Mouse (Mus musculus): ENCODE measurements at regions not wholly inside any gene's neighbourhood (a gene's known extent, or its start where the extent isn't known, plus 50 kb on each side); places are given as distances from the start of the nearest gene placed in this dataset.

- intact Hi-C loops (cut with DNase I) = no loop called here
- DNase-seq = no peak
These were observed 301.7 kb upstream of the Mef2c start for GRCm38 (mm10) chr13:83201931-83202671.

- intact Hi-C loops (cut with DNase I) = no loop called here
- no peak for DNase-seq
These were observed 297.2 kb upstream of the Mef2c start for GRCm38 (mm10) chr13:83206622-83207021.

- intact Hi-C loops (cut with DNase I) = no loop called here
- DNase-seq = peak; percentile 15 to 18
These were observed 296.3 kb upstream of the Mef2c start for GRCm38 (mm10) chr13:83207513-83207912.

- intact Hi-C loops (cut with DNase I) = no loop called here
These were observed 295.7 kb upstream of the Mef2c start for GRCm38 (mm10) chr13:83208111-83208510.

GRCm38 (mm10) chr13:83214811-83215210 lies 289.0 kb upstream of the Mef2c start:
- intact Hi-C loops (cut with DNase I) = no loop called here
- no peak for DNase-seq

More at GRCm38 (mm10) chr13:83208111-83208510, 295.7 kb upstream of the Mef2c start:
- no peak for DNase-seq

GRCm38 (mm10) chr13:83216454-83216853 lies 287.4 kb upstream of the Mef2c start:
- intact Hi-C loops (cut with DNase I) = no loop called here
- DNase-seq = no peak

- no peak for DNase-seq
- intact Hi-C loops (cut with DNase I) = no loop called here
These were observed 251.4 kb upstream of the Mef2c start for GRCm38 (mm10) chr13:83252452-83252851.

- intact Hi-C loops (cut with DNase I) = no loop called here
- DNase-seq = no peak
These were observed 237.2 kb upstream of the Mef2c start for GRCm38 (mm10) chr13:83266591-83266990.

GRCm38 (mm10) chr13:83268663-83269062 lies 235.2 kb upstream of the Mef2c start:
- no peak for DNase-seq
- intact Hi-C loops (cut with DNase I) = no loop called here

GRCm38 (mm10) chr13:83278695-83279094 lies 225.1 kb upstream of the Mef2c start:
- intact Hi-C loops (cut with DNase I) = no loop called here

GRCm38 (mm10) chr13:83307696-83308095 lies 196.1 kb upstream of the Mef2c start:
- DNase-seq = no peak
- intact Hi-C loops (cut with DNase I) = no loop called here

More at GRCm38 (mm10) chr13:83278695-83279094, 225.1 kb upstream of the Mef2c start:
- DNase-seq = no peak

- intact Hi-C loops (cut with DNase I) = no loop called here
- no peak for DNase-seq
These were observed 175.3 kb upstream of the Mef2c start for GRCm38 (mm10) chr13:83328488-83328887.

- intact Hi-C loops (cut with DNase I) = no loop called here
- DNase-seq = no peak
These were observed 170.1 kb upstream of the Mef2c start for GRCm38 (mm10) chr13:83333728-83334127.

- intact Hi-C loops (cut with DNase I) = no loop called here
- no peak for DNase-seq
These were observed 159.1 kb upstream of the Mef2c start for GRCm38 (mm10) chr13:83344611-83345319.

GRCm38 (mm10) chr13:83355341-83355740 lies 148.5 kb upstream of the Mef2c start:
- DNase-seq = no peak
- intact Hi-C loops (cut with DNase I) = no loop called here

GRCm38 (mm10) chr13:83360529-83360928 lies 143.3 kb upstream of the Mef2c start:
- intact Hi-C loops (cut with DNase I) = no loop called here
- DNase-seq = no peak

GRCm38 (mm10) chr13:83376097-83376797 lies 127.6 kb upstream of the Mef2c start:
- no peak for DNase-seq
- intact Hi-C loops (cut with DNase I) = no loop called here

- intact Hi-C loops (cut with DNase I) = no loop called here
- no peak for DNase-seq
These were observed 125.2 kb upstream of the Mef2c start for GRCm38 (mm10) chr13:83378644-83379043.

GRCm38 (mm10) chr13:83382609-83383008 lies 121.2 kb upstream of the Mef2c start:
- intact Hi-C loops (cut with DNase I) = no loop called here

GRCm38 (mm10) chr13:83394773-83395172 lies 109.1 kb upstream of the Mef2c start:
- intact Hi-C loops (cut with DNase I) = no loop called here
- no peak for DNase-seq

More at GRCm38 (mm10) chr13:83382609-83383008, 121.2 kb upstream of the Mef2c start:
- DNase-seq = no peak

- no peak for DNase-seq
- intact Hi-C loops (cut with DNase I) = no loop called here
These were observed 104.5 kb upstream of the Mef2c start for GRCm38 (mm10) chr13:83399381-83399780.
